Mouse (Mus musculus) heart, postnatal 4 days (tissue): ENCODE measurements around the gene Gm17027. TPM values are rescaled to one million over a fixed set of nuclear protein-coding genes. Genes with fewer than 3 reads are reported as not detected.
A peak's percentile ranks its signal among the peaks of the same experiment; 100 is the strongest.
"Not testable (repeated sequence)": the region's sequence is repeated elsewhere in the genome, so short reads cannot be mapped to it uniquely, and the experiment has no call there.

Experiments
- DNase-seq: peaks from one replicate; pipeline ENCODE4 v3.0.0; 2021
- total RNA-seq, 2 experiments: library from RNA; stranded (reverse); gene quantifications; 2 replicates each; pipeline ENCODE4 v1.2.3; 2021

Gm17027 gene
- total RNA-seq: not detected

- DNase-seq: not testable (repeated sequence)
These were observed at the start of gene Gm17027 for GRCm38 (mm10) chr14:42162522-42162921. TSS of gene Gm17027 (minus strand) at chr14:42162622.

GRCm38 (mm10) chr14:42190691-42191090 is 28.3 kb upstream of the Gm17027 start, which contains the start of gene Gm3573:
TSS of gene Gm3573 (minus strand) at chr14:42190791.
- not testable (repeated sequence) for DNase-seq

GRCm38 (mm10) chr14:42183936-42184335 is 21.5 kb upstream of the Gm17027 start:
- peak; percentile 8 for DNase-seq

GRCm38 (mm10) chr14:42134571-42134970 is 27.9 kb downstream of the Gm17027 start:
- peak; percentile 4 for DNase-seq

- DNase-seq: peak; percentile 3
These were observed 28.6 kb downstream of the Gm17027 start for GRCm38 (mm10) chr14:42133806-42134205.

- DNase-seq: not testable (repeated sequence)
These were observed 45.2 kb downstream of the Gm17027 start, which contains the start of gene Gm7951 for GRCm38 (mm10) chr14:42117269-42117668. TSS of gene Gm7951 (minus strand) at chr14:42117369.

Other genes with a start within 250 kb of the Gm17027 start
- not detected for gene 1700049E17Rik1, start 237.7 kb downstream of the Gm17027 start, total RNA-seq
- gene 1700024B05Rik, start 218.6 kb downstream of the Gm17027 start, total RNA-seq: not detected
- not detected for gene Gm6401, start 194.7 kb downstream of the Gm17027 start, total RNA-seq
- gene Gm3543, start 179.3 kb downstream of the Gm17027 start, total RNA-seq: not detected
- gene Gm7951, start 45.3 kb downstream of the Gm17027 start, total RNA-seq: not detected
- not detected for gene Gm3573, start 28.2 kb upstream of the Gm17027 start, total RNA-seq
- not detected for gene Gm17026, start 97.4 kb upstream of the Gm17027 start, total RNA-seq
- gene Gm9611, start 134.7 kb upstream of the Gm17027 start, total RNA-seq: not detected
- not detected for gene Gm7995, start 147.6 kb upstream of the Gm17027 start, total RNA-seq